ENCODE assay signal across 9 mouse cellular contexts in the genomic region with DNA sequence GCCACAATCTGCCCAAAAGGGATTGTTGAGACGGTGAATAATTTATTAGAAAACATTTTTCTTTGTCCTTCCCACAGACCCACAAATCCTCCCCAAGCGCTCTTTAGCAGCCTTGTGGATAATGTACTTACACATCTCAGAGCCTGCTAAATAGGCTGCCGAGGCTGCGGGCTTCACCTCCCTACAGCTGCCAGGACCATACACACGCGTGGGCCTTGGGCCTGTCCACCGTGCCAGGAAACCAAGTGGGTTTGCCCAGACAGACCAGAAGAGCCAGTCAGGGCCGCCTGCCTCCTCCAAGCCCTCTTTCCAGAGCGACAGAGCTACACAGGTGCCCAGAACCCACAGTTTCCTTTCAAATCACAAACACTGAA.
DNase-seq lines count a peak whose midpoint lies in the region; ATAC-seq lines count a peak whose summit lies in the region.
"Had no signal": no experiment of that assay in that cellular context is flagged by ENCODE, and none has a peak within 500 bp of the region (broad histone marks: within the 10 kb centered on the region; RNA-seq: fewer than 3 reads in every experiment).

No protein-coding gene starts in this region.

- peak overlapping the region; percentile 37 for H3K4me3 ChIP-seq in kidney, embryonic 15.5 days (replicated peaks)
- H3K4me3 ChIP-seq in embryonic facial prominence, embryonic 15.5 days (replicated peaks) = no peak overlapping the region
- H3K4me3 ChIP-seq in intestine, embryonic 14.5 days (ENCODE audit: low read depth, low read length) = peak overlapping the region; percentile 23; the same call in 1 of the 2 replicates
- H3K4me3 ChIP-seq in neural tube, embryonic 13.5 days = peak overlapping the region; percentile 39
- H3K4me3 ChIP-seq: erythroblast, embryonic 14.5 days; liver, embryonic 13.5 days had no signal

- 62% methylated on average over 9 of the region's 9 CpGs for WGBS in kidney, embryonic 15.5 days
- WGBS in embryonic facial prominence, embryonic 15.5 days = 74% methylated on average over 9 of the region's 9 CpGs
- 57% methylated on average over 9 of the region's 9 CpGs for WGBS in intestine, embryonic 14.5 days
- 49% methylated on average over 9 of the region's 9 CpGs for WGBS in neural tube, embryonic 13.5 days

- 0 out of 2 replicates have a peak, but pooled peaks have one; percentile 40 for ATAC-seq in kidney, embryonic 15.5 days (replicated peaks; ENCODE audit: low FRiP score)
- ATAC-seq in embryonic facial prominence, embryonic 15.5 days (ENCODE audit: insufficient number of reproducible peaks, low FRiP score, low TSS enrichment, low read depth) = no peak
- ATAC-seq in intestine, embryonic 14.5 days (replicated peaks; ENCODE audit: low FRiP score, low TSS enrichment, low read depth) = no peak
- peak; percentile 58 for ATAC-seq in neural tube, embryonic 13.5 days (ENCODE audit: low read depth)

- 0 out of 2 replicates have a peak, but pooled peaks cover 8% of the 10 kb centered on the region for H3K4me1 ChIP-seq in kidney, embryonic 15.5 days
- no peaks in the 10 kb centered on the region for H3K4me1 ChIP-seq in embryonic facial prominence, embryonic 15.5 days
- no peaks in the 10 kb centered on the region for H3K4me1 ChIP-seq in intestine, embryonic 14.5 days (replicated peaks; ENCODE audit: control insufficient read depth, insufficient read depth, low read length)
- peaks cover 21% of the 10 kb centered on the region; the same call in 1 of the 2 replicates for H3K4me1 ChIP-seq in neural tube, embryonic 13.5 days (replicated peaks)
- H3K4me1 ChIP-seq: liver, embryonic 13.5 days had no signal

- peak overlapping the region; percentile 64 for H3K4me2 ChIP-seq in kidney, embryonic 15.5 days
- H3K4me2 ChIP-seq in embryonic facial prominence, embryonic 15.5 days (replicated peaks) = peak overlapping the region; percentile 47
- H3K4me2 ChIP-seq in intestine, embryonic 14.5 days (ENCODE audit: low read length) = peak overlapping the region; percentile 54
- peak overlapping the region; percentile 58 for H3K4me2 ChIP-seq in neural tube, embryonic 13.5 days

- H3K27ac ChIP-seq in kidney, embryonic 15.5 days = no peak overlapping the region
- no peak overlapping the region for H3K27ac ChIP-seq in embryonic facial prominence, embryonic 15.5 days (replicated peaks)
- H3K27ac ChIP-seq in intestine, embryonic 14.5 days (ENCODE audit: low read depth) = no peak overlapping the region
- H3K27ac ChIP-seq in neural tube, embryonic 13.5 days (replicated peaks) = peak overlapping the region; percentile 25; the same call in 1 of the 2 replicates
- H3K27ac ChIP-seq: liver, embryonic 13.5 days had no signal

- H3K27me3 ChIP-seq in kidney, embryonic 15.5 days = no peaks in the 10 kb centered on the region
- H3K27me3 ChIP-seq in embryonic facial prominence, embryonic 15.5 days = no peaks in the 10 kb centered on the region
- H3K27me3 ChIP-seq in intestine, embryonic 14.5 days (replicated peaks; ENCODE audit: control insufficient read depth, insufficient read depth, low read length) = no peaks in the 10 kb centered on the region
- peaks cover 43% of the 10 kb centered on the region for H3K27me3 ChIP-seq in neural tube, embryonic 13.5 days
- H3K27me3 ChIP-seq: liver, embryonic 13.5 days had no signal

- DNase-seq in kidney, postnatal 14 days = no peak
- no peak for DNase-seq in intestine, embryonic 14.5 days (ENCODE audit: low spot score)
- DNase-seq in spleen, postnatal 4 days (ENCODE audit: low spot score in 2 of 2) = no peak
- no peak for DNase-seq in adrenal gland, postnatal 4 days (ENCODE audit: low spot score in 2 of 2)
- DNase-seq: liver, embryonic 13.5 days had no signal

- H3K9ac ChIP-seq in kidney, embryonic 15.5 days = no peak overlapping the region
- H3K9ac ChIP-seq in embryonic facial prominence, embryonic 15.5 days = no peak overlapping the region
- H3K9ac ChIP-seq in intestine, embryonic 14.5 days (ENCODE audit: low read length) = no peak overlapping the region
- peak overlapping the region; percentile 58 for H3K9ac ChIP-seq in neural tube, embryonic 13.5 days
- H3K9ac ChIP-seq: liver, embryonic 13.5 days had no signal

- no peaks in the 10 kb centered on the region for H3K36me3 ChIP-seq in kidney, embryonic 15.5 days
- H3K36me3 ChIP-seq in embryonic facial prominence, embryonic 15.5 days = no peaks in the 10 kb centered on the region
- H3K36me3 ChIP-seq in intestine, embryonic 14.5 days (ENCODE audit: control insufficient read depth, insufficient read depth, low read length) = no peaks in the 10 kb centered on the region
- no peaks in the 10 kb centered on the region for H3K36me3 ChIP-seq in neural tube, embryonic 13.5 days
- H3K36me3 ChIP-seq: liver, embryonic 13.5 days had no signal

- H3K9me3 ChIP-seq in kidney, embryonic 15.5 days (replicated peaks) = no peaks in the 10 kb centered on the region
- H3K9me3 ChIP-seq in embryonic facial prominence, embryonic 15.5 days (replicated peaks) = no peaks in the 10 kb centered on the region
- no peaks in the 10 kb centered on the region for H3K9me3 ChIP-seq in intestine, embryonic 14.5 days (ENCODE audit: control insufficient read depth, low read length)
- no peaks in the 10 kb centered on the region for H3K9me3 ChIP-seq in neural tube, embryonic 13.5 days
- H3K9me3 ChIP-seq: liver, embryonic 13.5 days had no signal

Comparison
In these comparisons a context has a peak if more than half of its experiments do, and no peak if none do; other contexts are left out.
1. ATAC-seq: peak in kidney, embryonic 15.5 days (single experiment) and neural tube, embryonic 13.5 days (single experiment); none in embryonic facial prominence, embryonic 15.5 days (single experiment) and intestine, embryonic 14.5 days (single experiment).
2. Peak in every context shown above with its lines, with median percentiles within 50 percentile points of each other: H3K4me2 ChIP-seq.